Mouse (Mus musculus) small intestine, adult 2 months (tissue): ENCODE data around the gene Clec2h.

Experiments used
- CTCF ChIP-seq: fragments of 200-500 bp; IDR thresholded peaks from 2 replicates; pipeline ENCODE4 v1.5.1; 2012; ENCODE audit warnings: low read depth, mild to moderate bottlenecking, control low read depth, inconsistent platforms, low read length, moderate library complexity, mixed read lengths; ENCODE audit not compliant: insufficient replicate concordance, insufficient read length; ENCODE audit errors: extremely low read depth
- POLR2A ChIP-seq: fragments of 200-500 bp; IDR thresholded peaks from 2 replicates; pipeline ENCODE4 v1.6.1; 2012; ENCODE audit warnings: low read depth, mild to moderate bottlenecking, control low read depth, inconsistent platforms, low read length, moderate library complexity

GRCm38 (mm10) chr6:128661249-128661648 is 936 bp upstream of the Clec2h start:
- no peak for TF ChIP-seq CTCF
- no peak for TF ChIP-seq POLR2A
